Mouse (Mus musculus): ENCODE results near the gene Lhx2. TPM values are rescaled to one million over a fixed set of nuclear protein-coding genes. Genes with fewer than 3 reads are reported as not detected.

The Lhx2 gene
- total RNA-seq (2023), result not detected

GRCm38 (mm10) chr2:38338990-38339909 is at the start of gene Lhx2:
Lhx2 (plus strand) TSS chr2:38339281.

Other genes starting within 250 kb of the Lhx2 start
- gene Dennd1a, start 51.9 kb upstream of the Lhx2 start, total RNA-seq (2023), result 10 to 100 TPM; 48.7 to 66.5 TPM
- 1 to 10 TPM in 1 of 2 experiments, under 1 TPM in 1; 0.89 to 2.7 TPM for gene Nek6, start 172.4 kb downstream of the Lhx2 start, total RNA-seq (2023)

All from T-cell, adult 66 days (primary cell).